Mouse (Mus musculus) layer of hippocampus, postnatal 10 days (tissue): ENCODE data around the gene Cyp2c38. TPM values are rescaled to one million over a fixed set of nuclear protein-coding genes. Genes with fewer than 3 reads are reported as not detected.
"Not testable (repeated sequence)": the region's sequence is repeated elsewhere in the genome, so short reads cannot be mapped to it uniquely, and the experiment has no call there.

Source experiments
- DNase-seq, 2 experiments: peaks; one replicate each; pipeline ENCODE4 v3.0.0; 2021; ENCODE audit warnings: low spot score in 2 of 2
- long read RNA-seq: library from polyadenylated mRNA; stranded (forward); transcript quantifications from one replicate; pipeline ENCODE4 v2.0.0, GENCODE M21; 2023
- total RNA-seq, 2 experiments: library from RNA; stranded (reverse); gene quantifications; 2 replicates each; pipeline ENCODE4 v1.2.3; 2021

The Cyp2c38 gene
- total RNA-seq = not detected
- long read RNA-seq = 0 reads

- no peak for DNase-seq
Measured at GRCm38 (mm10) chr19:39462941-39463340, at the start of gene Cyp2c38. TSS of gene Cyp2c38 (minus strand) at chr19:39463075.

GRCm38 (mm10) chr19:39510534-39510933, 47.7 kb upstream of the Cyp2c38 start, which contains the start of gene Cyp2c39:
TSS of gene Cyp2c39 (plus strand) at chr19:39510862.
- DNase-seq = no peak

- no peak for DNase-seq
Measured at GRCm38 (mm10) chr19:39509533-39509932, 46.7 kb upstream of the Cyp2c38 start.

GRCm38 (mm10) chr19:39506341-39506740, 43.5 kb upstream of the Cyp2c38 start:
- no peak for DNase-seq

DNA sequence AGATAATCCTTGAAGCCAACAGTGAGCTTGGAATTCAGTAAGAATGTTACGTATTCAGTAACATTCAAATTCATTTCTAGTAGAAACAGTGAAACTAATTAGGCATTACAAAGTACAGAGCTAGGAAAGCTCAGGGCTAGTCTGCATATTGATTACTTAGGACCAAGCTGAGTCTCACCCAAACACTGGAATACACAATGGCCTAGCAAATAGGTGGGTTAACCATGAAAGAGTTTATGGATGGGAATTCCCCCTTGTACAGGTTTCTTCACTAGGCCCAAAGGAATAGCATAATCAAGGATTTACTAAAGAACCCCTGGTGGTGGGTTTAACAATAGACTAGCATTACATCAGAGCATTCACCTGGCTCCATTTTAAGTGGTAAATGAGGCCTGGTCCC, 21.1 kb upstream of the Cyp2c38 start:
- not testable (repeated sequence) for DNase-seq

DNA sequence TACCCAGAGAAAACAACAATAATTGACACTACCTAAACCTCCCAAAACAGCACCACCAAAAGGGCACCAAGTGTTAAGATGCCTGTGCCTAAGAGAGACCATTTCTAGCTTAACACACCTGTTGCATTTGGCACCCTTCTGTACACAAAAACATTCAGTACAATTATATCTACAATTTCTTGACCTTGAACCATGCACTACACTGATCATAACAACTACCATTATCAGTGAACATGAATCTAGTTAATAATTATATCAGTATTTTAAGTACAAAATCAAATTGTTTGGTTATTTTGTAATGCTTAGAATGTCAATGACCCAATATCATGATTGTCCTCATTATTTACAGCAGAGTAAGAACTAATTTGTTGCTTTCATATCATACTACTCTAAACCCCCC, 1.0 kb upstream of the Cyp2c38 start:
- DNase-seq = no peak

Other genes with a start within 250 kb of the Cyp2c38 start
- not detected for gene Cyp2c29, start 193.7 kb downstream of the Cyp2c38 start, total RNA-seq
- gene Cyp2c39, start 47.8 kb upstream of the Cyp2c38 start, total RNA-seq = not detected
- gene Cyp2c67, start 186.0 kb upstream of the Cyp2c38 start, total RNA-seq = not detected